Mouse (Mus musculus) embryo, embryonic 10 days (tissue): ENCODE results near the gene Pfkfb4.

Source experiments
- DNase-seq: peaks from one replicate; pipeline ENCODE4 v3.0.0-alpha.2; 2015; ENCODE audit warnings: low spot score

Pfkfb4 gene

GRCm38 (mm10) chr9:108991428-108992084, at the start of gene Pfkfb4:
Gene Pfkfb4 (plus strand): TSS chr9:108991778.
- DNase-seq = peak; percentile 99

GRCm38 (mm10) chr9:108945111-108945510, 46.5 kb upstream of the Pfkfb4 start:
- no peak for DNase-seq

- no peak for DNase-seq
Measured at GRCm38 (mm10) chr9:108945608-108946007, 46.0 kb upstream of the Pfkfb4 start.

GRCm38 (mm10) chr9:108949231-108949966, 42.2 kb upstream of the Pfkfb4 start:
- DNase-seq = peak; percentile 39

GRCm38 (mm10) chr9:108949967-108950728, 41.4 kb upstream of the Pfkfb4 start:
- DNase-seq = no peak

GRCm38 (mm10) chr9:108953081-108953636, 38.4 kb upstream of the Pfkfb4 start, which contains the start of gene Col7a1:
Gene Col7a1 (plus strand): TSS chr9:108953586.
- no peak for DNase-seq

- DNase-seq = no peak
Measured at GRCm38 (mm10) chr9:108955241-108955640, 36.3 kb upstream of the Pfkfb4 start.

GRCm38 (mm10) chr9:108955846-108956245, 35.7 kb upstream of the Pfkfb4 start:
- no peak for DNase-seq

GRCm38 (mm10) chr9:108963577-108963976, 28.0 kb upstream of the Pfkfb4 start:
- no peak for DNase-seq

- no peak for DNase-seq
Measured at GRCm38 (mm10) chr9:108964338-108964737, 27.2 kb upstream of the Pfkfb4 start.

- DNase-seq = no peak
Measured at GRCm38 (mm10) chr9:108970623-108971022, 21.0 kb upstream of the Pfkfb4 start.

GRCm38 (mm10) chr9:108976483-108976882, 15.1 kb upstream of the Pfkfb4 start:
- no peak for DNase-seq

- DNase-seq = no peak
Measured at GRCm38 (mm10) chr9:108977966-108978365, 13.6 kb upstream of the Pfkfb4 start.

- no peak for DNase-seq
Measured at GRCm38 (mm10) chr9:108982498-108982897, 9.1 kb upstream of the Pfkfb4 start.

GRCm38 (mm10) chr9:108983209-108983608, 8.4 kb upstream of the Pfkfb4 start:
- DNase-seq = no peak

- DNase-seq = no peak
Measured at GRCm38 (mm10) chr9:108985710-108986109, 5.9 kb upstream of the Pfkfb4 start, which contains the start of gene Ucn2. Gene Ucn2 (plus strand): TSS chr9:108986010.

GRCm38 (mm10) chr9:108987704-108988350, 3.8 kb upstream of the Pfkfb4 start:
- DNase-seq = no peak

- no peak for DNase-seq
Measured at GRCm38 (mm10) chr9:108989802-108990461, 1.6 kb upstream of the Pfkfb4 start.

- DNase-seq = no peak
Measured at GRCm38 (mm10) chr9:108990462-108990820, 1.1 kb upstream of the Pfkfb4 start.

GRCm38 (mm10) chr9:108992085-108992469, 499 bp downstream of the Pfkfb4 start:
- no peak for DNase-seq

GRCm38 (mm10) chr9:108992620-108993361, 1.2 kb downstream of the Pfkfb4 start:
- DNase-seq = no peak
